ENCODE assay signal across 16 mouse cellular contexts in the genomic region with DNA sequence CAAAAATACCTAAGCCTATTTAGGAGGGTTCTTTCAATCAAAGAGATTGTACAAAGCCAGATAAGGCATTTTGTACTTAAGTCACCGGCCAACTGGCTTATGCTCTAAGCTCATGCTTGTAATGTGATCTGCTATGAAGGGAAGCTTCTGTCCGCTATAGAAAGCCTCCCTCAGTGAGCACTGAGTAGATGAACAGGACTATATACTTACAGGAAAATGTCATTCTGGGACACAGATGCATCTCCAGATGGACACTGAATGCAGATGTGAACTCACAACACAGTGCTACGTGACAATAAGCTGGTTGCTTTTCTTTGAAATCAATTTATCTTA.
DNase-seq lines count a peak whose midpoint lies in the region; ATAC-seq and TF ChIP-seq lines count a peak whose summit lies in the region.
"Had no signal": no experiment of that assay in that cellular context is flagged by ENCODE, and none has a peak within 500 bp of the region (broad histone marks: within the 10 kb centered on the region; RNA-seq: fewer than 3 reads in every experiment).

No protein-coding gene starts in this region.

- H3K4me3 ChIP-seq in gastrocnemius, adult 2 months = peak overlapping the region; percentile 10; the same call in 1 of the 2 replicates
- no peak overlapping the region for H3K4me3 ChIP-seq in heart, postnatal 0 days (ENCODE audit: low read depth, low read length)
- H3K4me3 ChIP-seq in midbrain, embryonic 16.5 days (ENCODE audit: low read depth, low read length) = no peak overlapping the region
- no peak overlapping the region for H3K4me3 ChIP-seq in midbrain, embryonic 13.5 days (replicated peaks)
- no peak overlapping the region for H3K4me3 ChIP-seq in stomach, embryonic 16.5 days (replicated peaks; ENCODE audit: low read length)
- H3K4me3 ChIP-seq: erythroblast, embryonic 14.5 days; liver, embryonic 15.5 days had no signal

- H3K36me3 ChIP-seq in heart, postnatal 0 days (replicated peaks; ENCODE audit: control insufficient read depth, insufficient read depth, low read length) = no peaks in the 10 kb centered on the region
- H3K36me3 ChIP-seq in midbrain, embryonic 16.5 days (ENCODE audit: control insufficient read depth, insufficient read depth, low read length) = no peaks in the 10 kb centered on the region
- H3K36me3 ChIP-seq in midbrain, embryonic 13.5 days = no peaks in the 10 kb centered on the region
- H3K36me3 ChIP-seq in stomach, embryonic 16.5 days (ENCODE audit: control insufficient read depth, insufficient read depth, low read length) = no peaks in the 10 kb centered on the region
- H3K36me3 ChIP-seq: liver, embryonic 15.5 days had no signal

- no peak for DNase-seq in gastrocnemius, adult 2 months
- DNase-seq in gastrocnemius, postnatal 10 days = no peak
- DNase-seq in heart, postnatal 0 days (ENCODE audit: low spot score) = no peak
- no peak for DNase-seq in heart, postnatal 4 days
- DNase-seq in adrenal gland, postnatal 25 days = no peak
- DNase-seq: adrenal gland, adult 8-10 months; cerebellum, adult 8-10 months; kidney, postnatal 10 days; spleen, adult 18-20 months; thymus, postnatal 36 days had no signal

- H3K9ac ChIP-seq in heart, postnatal 0 days (replicated peaks; ENCODE audit: low read depth, low read length) = no peak overlapping the region
- H3K9ac ChIP-seq in midbrain, embryonic 16.5 days (ENCODE audit: low read depth, low read length) = no peak overlapping the region
- no peak overlapping the region for H3K9ac ChIP-seq in midbrain, embryonic 13.5 days (replicated peaks)
- no peak overlapping the region for H3K9ac ChIP-seq in stomach, embryonic 16.5 days (ENCODE audit: low read length)
- H3K9ac ChIP-seq: liver, embryonic 15.5 days had no signal

- no peak for ATAC-seq in heart, postnatal 0 days (ENCODE audit: insufficient read depth, low read depth)
- ATAC-seq in midbrain, embryonic 16.5 days = no peak
- no peak for ATAC-seq in midbrain, embryonic 13.5 days
- ATAC-seq in stomach, embryonic 16.5 days (ENCODE audit: insufficient read depth, low FRiP score) = no peak
- ATAC-seq: inflammation-experienced regulatory T-cells, adult 6 months had no signal

- H3K4me1 ChIP-seq in heart, postnatal 0 days (ENCODE audit: control insufficient read depth, insufficient read depth) = peaks cover 53% of the 10 kb centered on the region
- H3K4me1 ChIP-seq in midbrain, embryonic 16.5 days (ENCODE audit: control insufficient read depth, insufficient read depth, low read length) = peaks cover 20% of the 10 kb centered on the region
- H3K4me1 ChIP-seq in midbrain, embryonic 13.5 days (replicated peaks) = peaks cover 29% of the 10 kb centered on the region
- peaks cover 36% of the 10 kb centered on the region for H3K4me1 ChIP-seq in stomach, embryonic 16.5 days (ENCODE audit: control insufficient read depth, insufficient read depth, low read length)

- intact Hi-C loops in gastrocnemius, adult 2 months (cut with DNase I) = no loop called here

- H3K27ac ChIP-seq in gastrocnemius, adult 2 months = peak overlapping the region; percentile 82
- H3K27ac ChIP-seq in heart, postnatal 0 days (ENCODE audit: low read depth) = peak overlapping the region; percentile 12; the same call in 1 of the 2 replicates
- H3K27ac ChIP-seq in midbrain, embryonic 16.5 days (ENCODE audit: low read length) = 0 out of 2 replicates have a peak overlapping the region, but pooled peaks have one; percentile 33
- H3K27ac ChIP-seq in midbrain, embryonic 13.5 days = no peak overlapping the region
- peak overlapping the region; percentile 17; the same call in 1 of the 2 replicates for H3K27ac ChIP-seq in stomach, embryonic 16.5 days (ENCODE audit: low read length)
- H3K27ac ChIP-seq: liver, embryonic 15.5 days had no signal

- no peaks in the 10 kb centered on the region for H3K27me3 ChIP-seq in heart, postnatal 0 days (ENCODE audit: control insufficient read depth, insufficient read depth, low read length)
- H3K27me3 ChIP-seq in midbrain, embryonic 16.5 days (ENCODE audit: control insufficient read depth, insufficient read depth, low read depth, low read length) = no peaks in the 10 kb centered on the region
- no peaks in the 10 kb centered on the region for H3K27me3 ChIP-seq in midbrain, embryonic 13.5 days
- H3K27me3 ChIP-seq in stomach, embryonic 16.5 days (ENCODE audit: control insufficient read depth, insufficient read depth, low read length) = no peaks in the 10 kb centered on the region
- H3K27me3 ChIP-seq: liver, embryonic 15.5 days had no signal

- WGBS in heart, postnatal 0 days = 36% methylated on average over 3 of the region's 3 CpGs
- 31% methylated on average over 3 of the region's 3 CpGs for WGBS in midbrain, embryonic 16.5 days
- WGBS in midbrain, embryonic 13.5 days = 42% methylated on average over 3 of the region's 3 CpGs
- WGBS in stomach, embryonic 16.5 days = 48% methylated on average over 3 of the region's 3 CpGs

- no peak overlapping the region for H3K4me2 ChIP-seq in heart, postnatal 0 days (ENCODE audit: low read depth, low read length)
- no peak overlapping the region for H3K4me2 ChIP-seq in midbrain, embryonic 16.5 days (ENCODE audit: low read length)
- H3K4me2 ChIP-seq in midbrain, embryonic 13.5 days (replicated peaks) = no peak overlapping the region
- no peak overlapping the region for H3K4me2 ChIP-seq in stomach, embryonic 16.5 days (ENCODE audit: low read depth, low read length)
- H3K4me2 ChIP-seq: liver, embryonic 15.5 days had no signal

- H3K9me3 ChIP-seq in heart, postnatal 0 days (replicated peaks; ENCODE audit: control insufficient read depth, low read length) = no peaks in the 10 kb centered on the region
- H3K9me3 ChIP-seq in midbrain, embryonic 16.5 days (replicated peaks; ENCODE audit: control insufficient read depth, low read length, poor library complexity, severe bottlenecking) = no peaks in the 10 kb centered on the region
- H3K9me3 ChIP-seq in midbrain, embryonic 13.5 days = no peaks in the 10 kb centered on the region
- H3K9me3 ChIP-seq in stomach, embryonic 16.5 days (replicated peaks; ENCODE audit: control insufficient read depth, low read length) = no peaks in the 10 kb centered on the region
- H3K9me3 ChIP-seq: liver, embryonic 15.5 days had no signal

- no peak for TF ChIP-seq EP300 in heart, postnatal 0 days (IDR thresholded peaks at IDR 0.05; ENCODE audit: low read depth)

- no peak for TF ChIP-seq CTCF in gastrocnemius, adult 2 months (IDR thresholded peaks at IDR 0.05)
- no peak for TF ChIP-seq CTCF in heart, postnatal 0 days (IDR thresholded peaks at IDR 0.05; ENCODE audit: low read depth)
